Mouse (Mus musculus) thymus, adult 2 months (tissue): ENCODE measurements around the gene Dhdds.

Experiments used
- CTCF ChIP-seq: fragments of 200-500 bp; IDR thresholded peaks from 2 replicates; pipeline ENCODE4 v1.5.1; 2012; ENCODE audit warnings: mild to moderate bottlenecking, control low read depth, low read length, moderate library complexity, borderline replicate concordance; ENCODE audit not compliant: control insufficient read depth, poor library complexity, insufficient read depth; ENCODE audit errors: extremely low read depth
- POLR2A ChIP-seq: fragments of 200-500 bp; IDR thresholded peaks from 2 replicates; pipeline ENCODE4 v1.6.1; 2012; ENCODE audit warnings: mild to moderate bottlenecking, low read length, control low read depth, moderate library complexity; ENCODE audit not compliant: control insufficient read depth, poor library complexity, insufficient read depth; ENCODE audit errors: extremely low read depth

DNA sequence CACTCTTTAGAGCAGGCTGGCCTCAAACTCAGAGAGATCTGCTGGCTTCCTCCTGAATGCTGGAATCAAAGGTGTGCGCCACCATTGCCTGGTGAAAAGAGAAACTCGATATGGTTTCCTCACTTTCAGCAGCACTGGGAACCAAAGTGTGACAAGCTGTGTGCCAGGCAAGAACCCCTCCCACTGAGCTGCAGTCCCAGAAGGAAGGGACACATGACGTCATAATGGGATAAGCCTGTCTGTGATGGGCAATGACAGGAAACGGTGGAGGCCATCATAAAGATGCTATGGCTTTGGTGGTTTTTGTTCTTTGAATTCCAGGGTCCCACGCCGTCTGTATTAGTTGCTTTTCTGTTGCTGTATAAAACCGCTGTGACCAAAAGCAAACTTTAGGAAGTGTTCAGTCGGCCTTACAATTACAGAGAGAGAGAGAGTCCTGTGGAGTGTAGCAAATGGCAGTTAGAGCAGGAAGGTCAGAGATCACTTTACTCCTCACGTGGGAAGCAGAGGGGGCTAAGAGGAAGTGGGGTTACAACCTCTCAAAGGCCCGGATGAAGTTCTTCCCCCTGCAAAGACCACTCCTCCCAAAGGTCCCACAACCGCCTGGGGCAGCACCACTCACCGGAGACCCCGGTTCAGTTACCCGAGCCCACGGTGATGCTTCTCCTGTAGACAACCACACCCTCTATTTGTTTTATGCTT is 72.0 kb downstream of the Dhdds start:
- TF ChIP-seq POLR2A (no peak), CTCF (no peak)
